Mouse (Mus musculus) thymus, adult 18-20 months (tissue): ENCODE measurements around the gene Nars2.

ENCODE experiments used
- DNase-seq, 2 experiments: peaks; one replicate each; pipeline ENCODE4 v3.0.0; 2022; ENCODE audit warnings: mixed read lengths in 2 of 2

Gene Nars2

GRCm38 (mm10) chr7:96971027-96971996 is 20.0 kb downstream of the Nars2 start:
- no peak for DNase-seq

GRCm38 (mm10) chr7:96972138-96972904 is 21.0 kb downstream of the Nars2 start:
- no peak for DNase-seq

GRCm38 (mm10) chr7:96975914-96976313 is 24.6 kb downstream of the Nars2 start:
- no peak for DNase-seq

GRCm38 (mm10) chr7:96977209-96977608 is 25.9 kb downstream of the Nars2 start:
- DNase-seq: no peak

GRCm38 (mm10) chr7:96981366-96981765 is 30.1 kb downstream of the Nars2 start:
- no peak for DNase-seq

GRCm38 (mm10) chr7:96983660-96984347 is 32.5 kb downstream of the Nars2 start:
- DNase-seq: no peak

GRCm38 (mm10) chr7:96985798-96986197 is 34.5 kb downstream of the Nars2 start:
- DNase-seq: no peak

GRCm38 (mm10) chr7:96986795-96987445 is 35.6 kb downstream of the Nars2 start:
- DNase-seq: no peak

GRCm38 (mm10) chr7:96987676-96988075 is 36.4 kb downstream of the Nars2 start:
- DNase-seq: no peak

GRCm38 (mm10) chr7:97012956-97013355 is 61.7 kb downstream of the Nars2 start:
- DNase-seq: no peak

- DNase-seq: no peak
Measured at GRCm38 (mm10) chr7:97018005-97018404, 66.7 kb downstream of the Nars2 start.

GRCm38 (mm10) chr7:97018418-97018817 is 67.1 kb downstream of the Nars2 start:
- no peak for DNase-seq

- DNase-seq: no peak
Measured at GRCm38 (mm10) chr7:97019303-97019702, 68.0 kb downstream of the Nars2 start.

GRCm38 (mm10) chr7:97026772-97027358 is 75.6 kb downstream of the Nars2 start:
- no peak for DNase-seq

GRCm38 (mm10) chr7:97029151-97029550 is 77.8 kb downstream of the Nars2 start:
- DNase-seq: no peak

GRCm38 (mm10) chr7:97032412-97032811 is 81.1 kb downstream of the Nars2 start:
- no peak for DNase-seq

- DNase-seq: no peak
Measured at GRCm38 (mm10) chr7:97039641-97040040, 88.3 kb downstream of the Nars2 start.

- DNase-seq: no peak
Measured at GRCm38 (mm10) chr7:97041868-97042449, 90.7 kb downstream of the Nars2 start.

GRCm38 (mm10) chr7:97042981-97043380 is 91.7 kb downstream of the Nars2 start:
- DNase-seq: no peak

GRCm38 (mm10) chr7:97060966-97061365 is 109.7 kb downstream of the Nars2 start:
- DNase-seq: no peak

GRCm38 (mm10) chr7:97071512-97071911 is 120.2 kb downstream of the Nars2 start:
- DNase-seq: no peak

GRCm38 (mm10) chr7:97072061-97072460 is 120.8 kb downstream of the Nars2 start:
- DNase-seq: no peak
